Mouse (Mus musculus): ENCODE results near the gene Klhl22.

DNA sequence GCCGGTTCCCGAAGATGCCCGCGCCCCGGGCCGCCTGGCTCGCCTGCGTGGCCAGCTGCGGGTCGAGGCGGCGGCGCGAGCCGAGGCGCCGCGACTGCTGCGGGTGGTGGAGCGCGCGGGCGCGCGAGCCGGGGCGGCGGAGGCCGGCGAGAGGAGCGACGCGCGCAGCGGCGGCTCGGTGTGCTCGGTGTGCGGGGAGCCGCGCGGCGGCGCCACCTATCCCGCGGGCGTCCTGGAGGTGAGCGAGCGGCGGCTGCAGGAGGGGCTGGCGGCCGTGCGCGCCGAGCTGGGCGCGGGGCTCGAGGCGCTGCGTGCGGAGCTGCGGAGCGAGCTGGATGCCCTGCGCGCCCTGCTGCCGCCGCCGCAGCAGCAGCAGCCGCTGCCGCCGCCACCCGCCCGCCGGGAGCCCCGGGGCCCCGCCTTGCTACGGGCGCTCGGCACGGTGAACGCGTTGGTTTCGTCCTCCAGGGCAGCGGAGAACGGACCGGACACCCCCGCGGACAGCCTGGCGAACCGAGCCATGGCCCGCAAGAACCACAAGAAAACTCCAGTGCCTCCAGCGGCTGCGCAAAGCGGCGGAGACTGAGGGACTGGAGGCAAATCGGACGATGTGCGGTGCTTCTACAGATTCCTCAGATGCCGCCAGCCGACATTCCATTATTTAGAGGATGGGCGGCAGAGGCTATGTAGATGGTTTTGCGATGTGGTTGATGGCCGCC, 74.4 kb downstream of the Klhl22 start:
- TF ChIP-seq POLR2A (IDR thresholded peaks at IDR 0.05; ENCODE audit: insufficient read length, low read depth) (no peak), TCF12 (IDR thresholded peaks at IDR 0.05; ENCODE audit: insufficient read depth, poor library complexity, severe bottlenecking) (no peak), TCF3 (IDR thresholded peaks at IDR 0.05; ENCODE audit: insufficient read length, low read depth) (no peak)
